Mouse (Mus musculus) midbrain, embryonic 11.5 days (tissue): Measurements from ENCODE around the gene B4galt7. TPM values are rescaled to one million over a fixed set of nuclear protein-coding genes. Genes with fewer than 3 reads are reported as not detected.

ENCODE experiments used
- ATAC-seq: fragments of 200-750 bp; cut with Nextera tagmentation; 2 replicates; pipeline ENCODE4 v1.8.0; 2017; ENCODE audit warnings: moderate TSS enrichment, moderate library complexity; ENCODE audit not compliant: low FRiP score
- DNase-seq: peaks from one replicate; pipeline ENCODE4 v3.0.0; 2015; ENCODE audit warnings: low spot score; ENCODE audit errors: missing footprints
- H3K27ac ChIP-seq: fragments of 300-500 bp; sonication (generic); 2 replicates; pipeline ENCODE4 v1.5.1; 2014; ENCODE audit warnings: low read depth, low read length
- H3K27me3 ChIP-seq: fragments of 300-500 bp; sonication (generic); 2 replicates; pipeline ENCODE4 v1.6.1; 2014; ENCODE audit warnings: mild to moderate bottlenecking, low read length, moderate library complexity, mixed read lengths; ENCODE audit not compliant: control insufficient read depth, insufficient read depth
- H3K36me3 ChIP-seq: fragments of 300-500 bp; sonication (generic); 2 replicates; pipeline ENCODE4 v1.6.1; 2014; ENCODE audit warnings: mild to moderate bottlenecking, low read length, moderate library complexity, mixed read lengths; ENCODE audit not compliant: control insufficient read depth, insufficient read depth
- H3K4me1 ChIP-seq: fragments of 300-500 bp; sonication (generic); 2 replicates; pipeline ENCODE4 v1.6.1; 2014; ENCODE audit warnings: low read length; ENCODE audit not compliant: control insufficient read depth, insufficient read depth
- H3K4me2 ChIP-seq: fragments of 300-500 bp; sonication (generic); 2 replicates; pipeline ENCODE4 v1.6.1; 2014; ENCODE audit warnings: mild to moderate bottlenecking, moderate library complexity
- H3K4me3 ChIP-seq: fragments of 300-500 bp; sonication (generic); 2 replicates; pipeline ENCODE4 v1.5.1; 2014; ENCODE audit warnings: low read depth, low read length
- H3K9ac ChIP-seq: fragments of 300-500 bp; sonication (generic); 2 replicates; pipeline ENCODE4 v1.6.1; 2014; ENCODE audit warnings: low read length
- H3K9me3 ChIP-seq: fragments of 300-500 bp; sonication (generic); 2 replicates; pipeline ENCODE4 v1.6.1; 2016; ENCODE audit warnings: low read length; ENCODE audit not compliant: control insufficient read depth
- WGBS: fragments of 180-500 bp; shearing (Covaris S2); extraction: QIAGEN DNeasy Blood & Tissue Kit; methylation state at CpG from one replicate; pipeline ENCODE4 v1.1.7; 2014; 5-methylcytosine and 5-hydroxymethylcytosine counted together
- polyA plus RNA-seq: library from polyadenylated mRNA; unstranded; fragments of >200 nt; fragmentation: Nextera tagmentation; extraction: Ambion mirVana; gene quantifications from 2 replicates; pipeline ENCODE4 v1.2.1, GENCODE M21; 2014

Gene B4galt7
- polyA plus RNA-seq, 1 experiment from 2014 or later, result 16.0 TPM

GRCm38 (mm10) chr13:55592512-55593253 is 7.0 kb upstream of the B4galt7 start:
- Histone ChIP-seq H3K9me3 (no peaks in the 10 kb centered on the region), H3K4me3 (peak overlapping the region; percentile 88), H3K9ac (peak overlapping the region; percentile 85), H3K27me3 (no peaks in the 10 kb centered on the region), H3K27ac (peak overlapping the region; percentile 27; the same call in 1 of the 2 replicates), H3K4me2 (peak overlapping the region; percentile 78), H3K36me3 (peaks cover 17% of the 10 kb centered on the region), H3K4me1 (peaks cover 10% of the 10 kb centered on the region)
- WGBS, result 5% methylated on average over 29 of the region's 29 CpGs
- DNase-seq (peak; percentile 99), ATAC-seq (peak; percentile 98)

- peak; percentile 70 for ATAC-seq
- peak overlapping the region; percentile 85 for H3K9ac ChIP-seq
- no peak for DNase-seq
- H3K9me3 ChIP-seq, result no peaks in the 10 kb centered on the region
- peak overlapping the region; percentile 88 for H3K4me3 ChIP-seq
- H3K27ac ChIP-seq, result peak overlapping the region; percentile 27; the same call in 1 of the 2 replicates
- H3K27me3 ChIP-seq, result no peaks in the 10 kb centered on the region
- peaks cover 17% of the 10 kb centered on the region for H3K36me3 ChIP-seq
- H3K4me2 ChIP-seq, result peak overlapping the region; percentile 78
- H3K4me1 ChIP-seq, result peaks cover 10% of the 10 kb centered on the region
- under 1% methylated on average over 31 of the region's 31 CpGs for WGBS
Measured at GRCm38 (mm10) chr13:55593254-55593747, 6.4 kb upstream of the B4galt7 start.

GRCm38 (mm10) chr13:55595375-55595774 is 4.3 kb upstream of the B4galt7 start:
- H3K4me1 ChIP-seq, result peaks cover 14% of the 10 kb centered on the region
- H3K4me2 ChIP-seq, result no peak overlapping the region
- ATAC-seq (no peak), DNase-seq (no peak)
- no peaks in the 10 kb centered on the region for H3K9me3 ChIP-seq
- no peak overlapping the region for H3K4me3 ChIP-seq
- no peak overlapping the region for H3K27ac ChIP-seq
- H3K36me3 ChIP-seq, result peaks cover 17% of the 10 kb centered on the region
- H3K9ac ChIP-seq, result no peak overlapping the region
- 93% methylated on average over 12 of the region's 12 CpGs for WGBS
- H3K27me3 ChIP-seq, result no peaks in the 10 kb centered on the region

GRCm38 (mm10) chr13:55596802-55597201 is 2.9 kb upstream of the B4galt7 start:
- H3K4me1 ChIP-seq, result peaks cover 14% of the 10 kb centered on the region
- H3K9me3 ChIP-seq, result no peaks in the 10 kb centered on the region
- ATAC-seq, result no peak
- no peak overlapping the region for H3K9ac ChIP-seq
- H3K27me3 ChIP-seq, result no peaks in the 10 kb centered on the region
- peaks cover 17% of the 10 kb centered on the region for H3K36me3 ChIP-seq
- DNase-seq, result no peak
- no peak overlapping the region for H3K4me2 ChIP-seq
- WGBS, result 94% methylated on average over 12 of the region's 12 CpGs
- H3K27ac ChIP-seq, result no peak overlapping the region
- H3K4me3 ChIP-seq, result no peak overlapping the region

GRCm38 (mm10) chr13:55600657-55601056 is 961 bp downstream of the B4galt7 start:
- peak; percentile 88 for DNase-seq

GRCm38 (mm10) chr13:55601611-55602010 is 1.9 kb downstream of the B4galt7 start:
- Histone ChIP-seq H3K27me3 (no peaks in the 10 kb centered on the region), H3K9ac (no peak overlapping the region), H3K9me3 (no peaks in the 10 kb centered on the region), H3K4me2 (no peak overlapping the region), H3K27ac (no peak overlapping the region), H3K4me3 (no peak overlapping the region), H3K4me1 (peaks cover 4% of the 10 kb centered on the region; the same call in 1 of the 2 replicates), H3K36me3 (peaks cover 10% of the 10 kb centered on the region)
- 10% methylated on average over 3 of the region's 3 CpGs for WGBS
- ATAC-seq (no peak), DNase-seq (peak; percentile 99)

More at GRCm38 (mm10) chr13:55600657-55601056, 961 bp downstream of the B4galt7 start:
- Histone ChIP-seq H3K27me3 (no peaks in the 10 kb centered on the region), H3K36me3 (peaks cover 16% of the 10 kb centered on the region), H3K9ac (peak overlapping the region; percentile 77), H3K9me3 (no peaks in the 10 kb centered on the region), H3K4me3 (peak overlapping the region; percentile 59), H3K27ac (no peak overlapping the region), H3K4me2 (peak overlapping the region; percentile 85), H3K4me1 (peaks cover 4% of the 10 kb centered on the region; the same call in 1 of the 2 replicates)
- ATAC-seq, result no peak
- 29% methylated on average over 9 of the region's 9 CpGs for WGBS

DNA sequence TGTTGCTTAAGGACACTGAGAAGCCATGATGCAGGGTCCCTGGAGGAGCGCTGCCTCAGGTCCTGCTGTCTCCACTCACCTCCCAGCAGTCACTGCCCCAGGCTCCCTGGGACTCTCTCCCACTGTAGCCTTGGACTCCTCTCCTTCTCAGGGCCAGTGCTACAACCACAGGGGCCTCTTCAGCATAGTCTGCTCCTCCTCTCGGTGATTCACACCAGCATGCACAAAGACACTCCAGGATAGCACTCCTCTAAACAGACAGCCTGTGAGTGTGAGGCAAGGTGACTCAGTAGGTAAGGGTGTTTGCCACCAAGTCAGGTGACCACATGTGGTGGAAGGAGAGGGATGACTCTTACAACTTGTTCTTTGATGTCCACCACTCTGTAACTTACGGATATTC is 4.9 kb downstream of the B4galt7 start:
- no peak overlapping the region for H3K4me3 ChIP-seq
- H3K4me2 ChIP-seq, result no peak overlapping the region
- no peak overlapping the region for H3K9ac ChIP-seq
- no peak for DNase-seq
- ATAC-seq, result no peak
- H3K9me3 ChIP-seq, result no peaks in the 10 kb centered on the region
- no peaks in the 10 kb centered on the region for H3K27me3 ChIP-seq
- H3K4me1 ChIP-seq, result peaks cover under 1% of the 10 kb centered on the region; the same call in 1 of the 2 replicates
- WGBS, result 93% methylated on average over 3 of the region's 3 CpGs
- H3K36me3 ChIP-seq, result peaks cover 6% of the 10 kb centered on the region
- no peak overlapping the region for H3K27ac ChIP-seq

DNA sequence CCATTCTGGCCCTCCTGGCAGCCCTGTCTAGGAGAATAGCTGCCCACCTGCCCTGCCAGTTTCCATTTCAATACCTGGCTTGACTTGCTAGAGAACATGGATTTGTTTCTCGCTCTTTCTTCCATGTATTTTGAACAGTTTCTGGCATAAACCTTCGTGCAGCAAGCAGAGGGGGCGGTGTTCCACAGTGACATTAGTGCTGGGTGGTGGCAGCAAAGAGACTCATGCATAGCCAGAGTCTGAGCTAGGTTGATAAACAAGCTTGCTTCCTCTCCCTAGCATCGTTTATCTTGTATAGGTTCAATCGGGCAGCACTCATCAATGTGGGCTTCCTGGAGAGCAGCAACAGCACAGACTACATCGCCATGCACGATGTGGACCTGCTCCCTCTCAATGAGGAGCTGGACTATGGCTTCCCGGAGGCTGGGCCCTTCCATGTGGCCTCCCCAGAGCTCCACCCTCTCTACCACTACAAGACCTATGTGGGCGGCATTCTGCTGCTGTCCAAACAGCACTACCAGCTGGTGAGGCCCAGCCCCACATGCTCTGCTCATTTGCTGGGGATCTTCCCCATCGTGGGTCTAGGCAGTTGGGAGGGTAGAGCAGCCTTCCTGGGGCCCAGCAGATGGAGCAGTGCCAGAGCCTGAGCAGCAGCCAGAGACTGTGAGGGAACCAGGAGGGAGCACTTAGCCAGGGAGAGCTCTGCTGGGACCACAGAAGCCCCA is 7.4 kb downstream of the B4galt7 start:
- Histone ChIP-seq H3K27me3 (no peaks in the 10 kb centered on the region), H3K4me1 (no peaks in the 10 kb centered on the region), H3K9ac (no peak overlapping the region), H3K9me3 (no peaks in the 10 kb centered on the region), H3K36me3 (peaks cover 7% of the 10 kb centered on the region), H3K4me2 (no peak overlapping the region), H3K27ac (no peak overlapping the region), H3K4me3 (no peak overlapping the region)
- 80% methylated on average over 10 of the region's 10 CpGs for WGBS
- no peak for DNase-seq
- no peak for ATAC-seq

GRCm38 (mm10) chr13:55607624-55608006 is 7.9 kb downstream of the B4galt7 start:
- H3K9me3 ChIP-seq, result no peaks in the 10 kb centered on the region
- H3K4me1 ChIP-seq, result no peaks in the 10 kb centered on the region
- WGBS, result 81% methylated on average over 2 of the region's 2 CpGs
- H3K4me3 ChIP-seq, result no peak overlapping the region
- H3K27ac ChIP-seq, result no peak overlapping the region
- H3K27me3 ChIP-seq, result no peaks in the 10 kb centered on the region
- no peak overlapping the region for H3K4me2 ChIP-seq
- ATAC-seq, result no peak
- H3K36me3 ChIP-seq, result peaks cover 7% of the 10 kb centered on the region
- DNase-seq, result no peak
- no peak overlapping the region for H3K9ac ChIP-seq
